In the genomic region with DNA sequence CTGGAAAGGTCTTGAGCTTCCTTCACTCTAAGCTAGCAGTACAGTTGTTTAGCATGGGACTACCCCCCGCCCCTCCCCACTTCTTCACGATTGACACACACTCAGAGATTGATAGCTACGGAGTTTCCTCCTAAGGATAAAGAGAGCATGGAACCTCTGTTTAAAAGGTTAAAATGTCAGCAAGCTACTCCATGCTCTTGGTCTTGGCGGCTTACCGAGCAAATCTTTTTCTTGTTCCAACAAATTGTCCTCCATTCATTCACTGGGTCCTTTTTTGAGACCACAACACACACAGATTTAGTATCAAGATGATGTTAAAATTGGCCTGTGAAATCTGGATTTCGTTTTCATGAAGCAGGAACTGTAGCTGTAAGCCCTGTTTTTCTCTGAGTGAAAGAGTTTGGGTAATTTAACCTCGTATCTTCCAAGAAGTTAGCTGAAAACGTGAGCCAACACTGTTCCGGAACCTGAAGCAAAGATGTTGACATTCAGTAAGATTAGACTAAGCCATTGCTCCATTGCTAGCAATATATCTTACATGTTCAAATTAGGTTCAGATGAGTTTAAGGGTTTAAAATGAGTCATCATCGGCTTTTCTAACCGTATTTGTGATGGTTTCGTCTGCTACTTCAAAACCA, we compare ENCODE assay signal across 8 mouse cellular contexts. TPM values are rescaled to one million over a fixed set of nuclear protein-coding genes. Genes with fewer than 3 reads are reported as not detected.
A peak's percentile ranks its signal among the peaks of the same experiment; 100 is the strongest.
DNase-seq lines count a peak whose midpoint lies in the region; ATAC-seq and TF ChIP-seq lines count a peak whose summit lies in the region.

No protein-coding gene starts in this region.

- peak overlapping the region; percentile 64 for H3K4me2 ChIP-seq in embryonic facial prominence, embryonic 12.5 days (replicated peaks)
- H3K4me2 ChIP-seq in hindbrain, postnatal 0 days (ENCODE audit: low read depth, low read length), result peak overlapping the region; percentile 69
- peak overlapping the region; percentile 87 for H3K4me2 ChIP-seq in midbrain, postnatal 0 days (ENCODE audit: low read depth, low read length, poor library complexity, severe bottlenecking)

- ATAC-seq in cerebellum, adult (ENCODE audit: insufficient number of reproducible peaks, low FRiP score, low TSS enrichment), result no peak
- ATAC-seq in embryonic facial prominence, embryonic 12.5 days (ENCODE audit: insufficient number of reproducible peaks, insufficient read depth, low FRiP score, low TSS enrichment), result no peak
- no peak for ATAC-seq in hindbrain, postnatal 0 days
- ATAC-seq in midbrain, postnatal 0 days (ENCODE audit: low FRiP score), result no peak

- WGBS in embryonic facial prominence, embryonic 12.5 days, result 27% methylated on average over 12 of the region's 12 CpGs
- 21% methylated on average over 12 of the region's 12 CpGs for WGBS in hindbrain, postnatal 0 days
- WGBS in midbrain, postnatal 0 days, result 23% methylated on average over 12 of the region's 12 CpGs

- no peaks in the 10 kb centered on the region for H3K27me3 ChIP-seq in embryonic facial prominence, embryonic 12.5 days
- no peaks in the 10 kb centered on the region for H3K27me3 ChIP-seq in hindbrain, postnatal 0 days (ENCODE audit: insufficient read depth, low read length)
- no peaks in the 10 kb centered on the region for H3K27me3 ChIP-seq in midbrain, postnatal 0 days (ENCODE audit: insufficient read depth, low read length)

- H3K4me1 ChIP-seq in embryonic facial prominence, embryonic 12.5 days, result peaks cover 8% of the 10 kb centered on the region
- peaks cover 5% of the 10 kb centered on the region for H3K4me1 ChIP-seq in hindbrain, postnatal 0 days (ENCODE audit: insufficient read depth, low read length)
- H3K4me1 ChIP-seq in midbrain, postnatal 0 days (ENCODE audit: insufficient read depth, low read length), result peaks cover 8% of the 10 kb centered on the region; the same call in 1 of the 2 replicates

- peak; percentile 13 for DNase-seq in cerebellum, adult 9-11 months
- DNase-seq in 3T3-L1 (ENCODE audit: low read depth, low spot score), result peak; percentile 39
- peak; percentile 11 for DNase-seq in hindbrain, postnatal 0 days (ENCODE audit: low spot score)
- no peak for DNase-seq in midbrain, postnatal 0 days (ENCODE audit: low spot score)
- DNase-seq in frontal cortex, postnatal 10 days (ENCODE audit: low spot score in 2 of 2), result no peak
- no peak for DNase-seq in urinary bladder, postnatal 10 days (ENCODE audit: low spot score)

- TF ChIP-seq CTCF in hindbrain, postnatal 0 days (IDR thresholded peaks at IDR 0.05; ENCODE audit: low read depth), result no peak
- TF ChIP-seq CTCF in midbrain, postnatal 0 days (IDR thresholded peaks at IDR 0.05), result no peak

- H3K4me3 ChIP-seq in embryonic facial prominence, embryonic 12.5 days, result peak overlapping the region; percentile 94
- H3K4me3 ChIP-seq in hindbrain, postnatal 0 days (ENCODE audit: low read length), result peak overlapping the region; percentile 92
- peak overlapping the region; percentile 97 for H3K4me3 ChIP-seq in midbrain, postnatal 0 days (ENCODE audit: low read depth, low read length)

- no peaks in the 10 kb centered on the region for H3K9me3 ChIP-seq in embryonic facial prominence, embryonic 12.5 days
- no peaks in the 10 kb centered on the region for H3K9me3 ChIP-seq in hindbrain, postnatal 0 days (ENCODE audit: low read length)
- no peaks in the 10 kb centered on the region for H3K9me3 ChIP-seq in midbrain, postnatal 0 days (ENCODE audit: low read length)

- H3K27ac ChIP-seq in embryonic facial prominence, embryonic 12.5 days, result no peak overlapping the region
- H3K27ac ChIP-seq in hindbrain, postnatal 0 days, result peak overlapping the region; percentile 51
- H3K27ac ChIP-seq in midbrain, postnatal 0 days (ENCODE audit: low read depth, low read length), result peak overlapping the region; percentile 51

- H3K9ac ChIP-seq in embryonic facial prominence, embryonic 12.5 days, result peak overlapping the region; percentile 44; the same call in 1 of the 2 replicates
- peak overlapping the region; percentile 85 for H3K9ac ChIP-seq in hindbrain, postnatal 0 days (replicated peaks; ENCODE audit: low read length)
- H3K9ac ChIP-seq in midbrain, postnatal 0 days (replicated peaks; ENCODE audit: low read length, poor library complexity, severe bottlenecking), result peak overlapping the region; percentile 61

- H3K36me3 ChIP-seq in embryonic facial prominence, embryonic 12.5 days, result no peaks in the 10 kb centered on the region
- no peaks in the 10 kb centered on the region for H3K36me3 ChIP-seq in hindbrain, postnatal 0 days (ENCODE audit: insufficient read depth, low read length)
- H3K36me3 ChIP-seq in midbrain, postnatal 0 days (ENCODE audit: insufficient read depth, low read length), result no peaks in the 10 kb centered on the region

RNA-seq across cellular contexts. Expression of gene Herc4, which starts 0.7 kb away (rescaled TPM):
- polyA plus RNA-seq in embryonic facial prominence, embryonic 12.5 days (2016; fragmentation: Nextera tagmentation; extraction: Ambion mirVana), result 44.1 and 46.9 TPM in 2 replicates
- total RNA-seq in hindbrain, postnatal 0 days (2014; rRNA removed), result 30.0 and 52.7 TPM in 2 replicates
- polyA plus RNA-seq in hindbrain, postnatal 0 days (2015; fragmentation: Nextera tagmentation; extraction: Ambion mirVana), result 16.6 and 18.0 TPM in 2 replicates
- 24.8 and 40.6 TPM in 2 replicates for total RNA-seq in midbrain, postnatal 0 days (2014; rRNA removed)
- polyA plus RNA-seq in midbrain, postnatal 0 days (2015; fragmentation: Nextera tagmentation; extraction: Ambion mirVana), result 15.4 and 20.4 TPM in 2 replicates

RNA-seq across cellular contexts. Expression of gene Mypn, which starts 39.2 kb away (rescaled TPM):
- 0.67 and 0.87 TPM in 2 replicates for polyA plus RNA-seq in embryonic facial prominence, embryonic 12.5 days (2016; fragmentation: Nextera tagmentation; extraction: Ambion mirVana)
- 0.16 and 3.0 TPM in 2 replicates for total RNA-seq in hindbrain, postnatal 0 days (2014; rRNA removed)
- polyA plus RNA-seq in hindbrain, postnatal 0 days (2015; fragmentation: Nextera tagmentation; extraction: Ambion mirVana), result 0.71 and 0.79 TPM in 2 replicates
- 0.22 and 0.57 TPM in 2 replicates for total RNA-seq in midbrain, postnatal 0 days (2014; rRNA removed)
- 0.74 and 0.88 TPM in 2 replicates for polyA plus RNA-seq in midbrain, postnatal 0 days (2015; fragmentation: Nextera tagmentation; extraction: Ambion mirVana)

Comparison
In these comparisons a context has a peak if more than half of its experiments do, and no peak if none do; other contexts are left out.
1. DNase-seq: peak in cerebellum, adult 9-11 months (single experiment), 3T3-L1 (single experiment) and hindbrain, postnatal 0 days (single experiment); none in midbrain, postnatal 0 days (single experiment), frontal cortex, postnatal 10 days (0 of 2) and urinary bladder, postnatal 10 days (single experiment).
2. Peak in every context shown above with its lines, with median percentiles within 50 percentile points of each other: H3K4me2 ChIP-seq, H3K4me3 ChIP-seq and H3K9ac ChIP-seq.